Mouse (Mus musculus): Measurements from ENCODE around the gene Fkbp15. TPM values are rescaled to one million over a fixed set of nuclear protein-coding genes. Genes with fewer than 3 reads are reported as not detected.

The Fkbp15 gene
- total RNA-seq (2021): 10 to 100 TPM; 42.8 to 43.6 TPM
- long read RNA-seq, full-length matches to known transcripts: 2 of 18 reads
- long read RNA-seq, partial matches to known transcripts: 7 of 18 reads
- long read RNA-seq, other reads (novel, unspliced or antisense): 9 of 18 reads

GRCm38 (mm10) chr4:62360088-62360804, at the start of gene Fkbp15, which contains the start of gene Slc31a1:
Gene Fkbp15 (minus strand): TSS chr4:62360548.
Gene Slc31a1 (plus strand): TSS chr4:62360727.
- DNase-seq (ENCODE audit: low spot score in 2 of 2): peak; percentile 93 to 94

GRCm38 (mm10) chr4:62409615-62410014, 49.3 kb upstream of the Fkbp15 start:
- DNase-seq (ENCODE audit: low spot score in 2 of 2): no peak

- peak; percentile 95 to 97 for DNase-seq (ENCODE audit: low spot score in 2 of 2)
Observed at GRCm38 (mm10) chr4:62408601-62409282, 48.4 kb upstream of the Fkbp15 start, which contains the start of the genes Cdc26 and Prpf4. Gene Cdc26 (minus strand): TSS chr4:62408642. Gene Prpf4 (plus strand): TSS chr4:62408797.

- peak; percentile 34 to 57 for DNase-seq (ENCODE audit: low spot score in 2 of 2)
Observed at GRCm38 (mm10) chr4:62407730-62408582, 47.6 kb upstream of the Fkbp15 start.

- DNase-seq (ENCODE audit: low spot score in 2 of 2): no peak
Observed at GRCm38 (mm10) chr4:62406133-62406532, 45.8 kb upstream of the Fkbp15 start.

GRCm38 (mm10) chr4:62398956-62399355, 38.6 kb upstream of the Fkbp15 start:
- no peak for DNase-seq (ENCODE audit: low spot score in 2 of 2)

- DNase-seq (ENCODE audit: low spot score in 2 of 2): no peak
Observed at GRCm38 (mm10) chr4:62397616-62398365, 37.4 kb upstream of the Fkbp15 start.

- no peak for DNase-seq (ENCODE audit: low spot score in 2 of 2)
Observed at GRCm38 (mm10) chr4:62395806-62396205, 35.5 kb upstream of the Fkbp15 start.

GRCm38 (mm10) chr4:62393459-62393858, 33.1 kb upstream of the Fkbp15 start:
- no peak for DNase-seq (ENCODE audit: low spot score in 2 of 2)

GRCm38 (mm10) chr4:62391892-62392291, 31.5 kb upstream of the Fkbp15 start:
- no peak for DNase-seq (ENCODE audit: low spot score in 2 of 2)

GRCm38 (mm10) chr4:62389592-62390512, 29.5 kb upstream of the Fkbp15 start:
- no peak for DNase-seq (ENCODE audit: low spot score in 2 of 2)

- DNase-seq (ENCODE audit: low spot score in 2 of 2): no peak
Observed at GRCm38 (mm10) chr4:62385439-62385838, 25.1 kb upstream of the Fkbp15 start.

GRCm38 (mm10) chr4:62384159-62384558, 23.8 kb upstream of the Fkbp15 start:
- no peak for DNase-seq (ENCODE audit: low spot score in 2 of 2)

- DNase-seq (ENCODE audit: low spot score in 2 of 2): no peak
Observed at GRCm38 (mm10) chr4:62383752-62384151, 23.4 kb upstream of the Fkbp15 start.

GRCm38 (mm10) chr4:62383207-62383606, 22.9 kb upstream of the Fkbp15 start:
- no peak for DNase-seq (ENCODE audit: low spot score in 2 of 2)

- DNase-seq (ENCODE audit: low spot score in 2 of 2): no peak
Observed at GRCm38 (mm10) chr4:62379724-62380381, 19.5 kb upstream of the Fkbp15 start.

- no peak for DNase-seq (ENCODE audit: low spot score in 2 of 2)
Observed at GRCm38 (mm10) chr4:62376123-62376522, 15.8 kb upstream of the Fkbp15 start.

- no peak for DNase-seq (ENCODE audit: low spot score in 2 of 2)
Observed at GRCm38 (mm10) chr4:62374342-62374741, 14.0 kb upstream of the Fkbp15 start.

- no peak for DNase-seq (ENCODE audit: low spot score in 2 of 2)
Observed at GRCm38 (mm10) chr4:62373668-62374067, 13.3 kb upstream of the Fkbp15 start.

Measured in layer of hippocampus, postnatal 10 days (tissue).